Mouse (Mus musculus) intestine, postnatal 0 days (tissue): ENCODE measurements around the gene Myadml2. TPM values are rescaled to one million over a fixed set of nuclear protein-coding genes. Genes with fewer than 3 reads are reported as not detected.
"Not testable (repeated sequence)": the region's sequence is repeated elsewhere in the genome, so short reads cannot be mapped to it uniquely, and the experiment has no call there.

Experiments used
- ATAC-seq: fragments of 200-750 bp; cut with Nextera tagmentation; 2 replicates; pipeline ENCODE4 v1.8.0; 2017; ENCODE audit warnings: mild to moderate bottlenecking, moderate TSS enrichment, moderate library complexity
- H3K27ac ChIP-seq: fragments of 300-500 bp; sonication (generic); 2 replicates; pipeline ENCODE4 v1.5.1; 2014; ENCODE audit warnings: mild to moderate bottlenecking, low read depth, low read length, moderate library complexity
- H3K27me3 ChIP-seq: fragments of 300-500 bp; sonication (generic); replicated peaks from 2 replicates; pipeline ENCODE4 v1.6.1; 2014; ENCODE audit warnings: low read length, mixed read lengths; ENCODE audit not compliant: control insufficient read depth, insufficient read depth
- H3K36me3 ChIP-seq: fragments of 300-500 bp; sonication (generic); 2 replicates; pipeline ENCODE4 v1.6.1; 2014; ENCODE audit warnings: mild to moderate bottlenecking, moderate library complexity; ENCODE audit not compliant: control insufficient read depth, insufficient read depth
- H3K4me1 ChIP-seq: fragments of 300-500 bp; sonication (generic); replicated peaks from 2 replicates; pipeline ENCODE4 v1.6.1; 2014; ENCODE audit warnings: antibody characterized with exemption, low read length, mixed read lengths; ENCODE audit not compliant: control insufficient read depth, insufficient read depth
- H3K4me2 ChIP-seq: fragments of 300-500 bp; sonication (generic); replicated peaks from 2 replicates; pipeline ENCODE4 v1.6.1; 2014; ENCODE audit warnings: low read depth, mild to moderate bottlenecking, moderate library complexity
- H3K4me3 ChIP-seq: fragments of 300-500 bp; sonication (generic); 2 replicates; pipeline ENCODE4 v1.5.1; 2014; ENCODE audit warnings: low read depth, low read length
- H3K9ac ChIP-seq: fragments of 300-500 bp; sonication (generic); 2 replicates; pipeline ENCODE4 v1.6.1; 2014; ENCODE audit warnings: mild to moderate bottlenecking, low read depth, low read length
- H3K9me3 ChIP-seq: fragments of 300-500 bp; sonication (generic); 2 replicates; pipeline ENCODE4 v1.6.1; 2016; ENCODE audit warnings: mixed run types; ENCODE audit not compliant: control insufficient read depth
- CTCF ChIP-seq: sonication (generic); IDR thresholded peaks from 2 replicates; pipeline ENCODE4 v1.5.1; 2016; ENCODE audit warnings: low read depth, mild to moderate bottlenecking, control low read depth, antibody characterized with exemption, moderate library complexity
- WGBS: fragments of 180-500 bp; shearing (Covaris S2); extraction: QIAGEN DNeasy Blood & Tissue Kit; methylation state at CpG from one replicate; pipeline ENCODE4 v1.1.7; 2014; 5-methylcytosine and 5-hydroxymethylcytosine counted together
- polyA plus RNA-seq: library from polyadenylated mRNA; unstranded; fragments of >200 nt; fragmentation: Nextera tagmentation; extraction: Ambion mirVana; gene quantifications from 2 replicates; pipeline ENCODE4 v1.2.1, GENCODE M21; 2015

Gene Myadml2
- polyA plus RNA-seq, 1 experiment from 2014 or later: not detected

GRCm38 (mm10) chr11:120682683-120683082 lies 34.7 kb upstream of the Myadml2 start:
- Histone ChIP-seq H3K36me3 (peaks cover 80% of the 10 kb centered on the region), H3K4me2 (no peak overlapping the region), H3K9ac (no peak overlapping the region), H3K4me1 (no peaks in the 10 kb centered on the region), H3K27me3 (no peaks in the 10 kb centered on the region), H3K27ac (no peak overlapping the region), H3K4me3 (no peak overlapping the region), H3K9me3 (no peaks in the 10 kb centered on the region)
- no peak for TF ChIP-seq CTCF
- no peak for ATAC-seq
- WGBS: 86% methylated on average over 5 of the region's 5 CpGs

- peak; percentile 73 for TF ChIP-seq CTCF
- Histone ChIP-seq H3K36me3 (peaks cover 67% of the 10 kb centered on the region), H3K9ac (no peak overlapping the region), H3K4me2 (no peak overlapping the region), H3K27ac (peak overlapping the region; percentile 80), H3K4me3 (no peak overlapping the region), H3K9me3 (no peaks in the 10 kb centered on the region), H3K27me3 (no peaks in the 10 kb centered on the region), H3K4me1 (no peaks in the 10 kb centered on the region)
- ATAC-seq: peak; percentile 90
- WGBS: 70% methylated on average over 3 of the region's 3 CpGs
Observed at GRCm38 (mm10) chr11:120679909-120680308, 32.0 kb upstream of the Myadml2 start.

- Histone ChIP-seq H3K4me3 (no peak overlapping the region), H3K9ac (no peak overlapping the region), H3K27ac (peak overlapping the region; percentile 22; the same call in 1 of the 2 replicates), H3K27me3 (no peaks in the 10 kb centered on the region), H3K4me2 (no peak overlapping the region), H3K9me3 (no peaks in the 10 kb centered on the region), H3K4me1 (peaks cover 8% of the 10 kb centered on the region; the same call in 1 of the 2 replicates), H3K36me3 (peaks cover 42% of the 10 kb centered on the region)
- ATAC-seq: no peak
- TF ChIP-seq CTCF: no peak
- WGBS: 62% methylated on average over 4 of the region's 4 CpGs
Observed at GRCm38 (mm10) chr11:120676951-120677350, 29.0 kb upstream of the Myadml2 start.

GRCm38 (mm10) chr11:120675875-120676274 lies 27.9 kb upstream of the Myadml2 start:
- not testable (repeated sequence) for H3K9ac ChIP-seq, ATAC-seq, H3K9me3 ChIP-seq, H3K4me2 ChIP-seq, H3K27me3 ChIP-seq, H3K4me3 ChIP-seq, H3K27ac ChIP-seq, H3K4me1 ChIP-seq
- peaks cover 34% of the 10 kb centered on the region for H3K36me3 ChIP-seq
- WGBS: 66% methylated on average over 3 of the region's 5 CpGs

GRCm38 (mm10) chr11:120673594-120674122 lies 25.7 kb upstream of the Myadml2 start:
- Histone ChIP-seq H3K27me3 (no peaks in the 10 kb centered on the region), H3K4me1 (peaks cover 8% of the 10 kb centered on the region; the same call in 1 of the 2 replicates), H3K36me3 (peaks cover 16% of the 10 kb centered on the region; the same call in 1 of the 2 replicates), H3K9me3 (no peaks in the 10 kb centered on the region), H3K27ac (peak overlapping the region; percentile 87), H3K4me2 (peak overlapping the region; percentile 80), H3K4me3 (peak overlapping the region; percentile 67), H3K9ac (peak overlapping the region; percentile 75)
- ATAC-seq: peak; percentile 30; the same call in 1 of the 2 replicates
- WGBS: 23% methylated on average over 12 of the region's 12 CpGs
- no peak for TF ChIP-seq CTCF

- H3K36me3 ChIP-seq: peaks cover 9% of the 10 kb centered on the region; the same call in 1 of the 2 replicates
- ATAC-seq: peak; percentile 95
Observed at GRCm38 (mm10) chr11:120672687-120673593, 25.0 kb upstream of the Myadml2 start, which contains the start of gene Aspscr1. Aspscr1 (plus strand) TSS chr11:120672973.

More at GRCm38 (mm10) chr11:120672687-120673593, 25.0 kb upstream of the Myadml2 start, which contains the start of gene Aspscr1:
- Histone ChIP-seq H3K27ac (peak within 1 kb of the TSS; percentile 87), H3K27me3 (no peaks in the 10 kb centered on the region), H3K9me3 (no peaks in the 10 kb centered on the region), H3K4me1 (peaks cover 8% of the 10 kb centered on the region; the same call in 1 of the 2 replicates), H3K9ac (peak within 1 kb of the TSS; percentile 75), H3K4me3 (peak within 1 kb of the TSS; percentile 67), H3K4me2 (peak within 1 kb of the TSS; percentile 80)
- under 1% methylated on average over 80 of the region's 83 CpGs for WGBS
- TF ChIP-seq CTCF: no peak
